Mouse (Mus musculus) neural tube, embryonic 14.5 days (tissue): Measurements from ENCODE around the gene Col1a2. TPM values are rescaled to one million over a fixed set of nuclear protein-coding genes. Genes with fewer than 3 reads are reported as not detected.

Experiments used
- ATAC-seq: fragments of 200-750 bp; cut with Nextera tagmentation; 2 replicates; pipeline ENCODE4 v1.8.0; 2017; ENCODE audit warnings: low read depth, mild to moderate bottlenecking, moderate TSS enrichment, moderate library complexity
- H3K27ac ChIP-seq: fragments of 300-500 bp; sonication (generic); 2 replicates; pipeline ENCODE4 v1.5.1; 2014; ENCODE audit warnings: low read depth, mild to moderate bottlenecking, control low read depth, low read length, moderate library complexity, mixed read lengths
- H3K27me3 ChIP-seq: fragments of 300-500 bp; sonication (generic); 2 replicates; pipeline ENCODE4 v1.6.1; 2014; ENCODE audit warnings: low read length; ENCODE audit not compliant: control insufficient read depth, insufficient read depth
- H3K36me3 ChIP-seq: fragments of 300-500 bp; sonication (generic); 2 replicates; pipeline ENCODE4 v1.6.1; 2014; ENCODE audit warnings: low read length, mixed read lengths; ENCODE audit not compliant: control insufficient read depth, insufficient read depth
- H3K4me1 ChIP-seq: fragments of 300-500 bp; sonication (generic); 2 replicates; pipeline ENCODE4 v1.6.1; 2014; ENCODE audit warnings: low read length; ENCODE audit not compliant: control insufficient read depth, insufficient read depth
- H3K4me2 ChIP-seq: fragments of 300-500 bp; sonication (generic); 2 replicates; pipeline ENCODE4 v1.6.1; 2014; ENCODE audit warnings: mild to moderate bottlenecking, low read depth, low read length, control low read depth
- H3K4me3 ChIP-seq: fragments of 300-500 bp; sonication (generic); 2 replicates; pipeline ENCODE4 v1.5.1; 2014; ENCODE audit warnings: low read depth, low read length, control low read depth, mixed read lengths
- H3K9ac ChIP-seq: fragments of 300-500 bp; sonication (generic); replicated peaks from 2 replicates; pipeline ENCODE4 v1.6.1; 2014; ENCODE audit warnings: low read depth, mild to moderate bottlenecking, control low read depth, low read length, mixed read lengths
- H3K9me3 ChIP-seq: fragments of 300-500 bp; sonication (generic); 2 replicates; pipeline ENCODE4 v1.6.1; 2016; ENCODE audit warnings: low read length; ENCODE audit not compliant: control insufficient read depth
- WGBS: fragments of 180-500 bp; shearing (Covaris S2); extraction: QIAGEN DNeasy Blood & Tissue Kit; methylation state at CpG from one replicate; pipeline ENCODE4 v1.1.7; 2014; 5-methylcytosine and 5-hydroxymethylcytosine counted together
- polyA plus RNA-seq: library from polyadenylated mRNA; unstranded; fragments of >200 nt; fragmentation: Nextera tagmentation; extraction: Ambion mirVana; gene quantifications from 2 replicates; pipeline ENCODE4 v1.2.1, GENCODE M21; 2014

Col1a2 gene
- polyA plus RNA-seq, 1 experiment from 2014 or later: 7.8 TPM

- Histone ChIP-seq H3K4me2 (no peak overlapping the region), H3K27me3 (no peaks in the 10 kb centered on the region), H3K36me3 (no peaks in the 10 kb centered on the region), H3K27ac (no peak overlapping the region), H3K4me3 (no peak overlapping the region), H3K4me1 (no peaks in the 10 kb centered on the region), H3K9me3 (no peaks in the 10 kb centered on the region), H3K9ac (no peak overlapping the region)
- ATAC-seq: no peak
Observed at GRCm38 (mm10) chr6:4561621-4562020, 57.0 kb downstream of the Col1a2 start.

- WGBS: 64% methylated on average over 1 of the region's 1 CpGs
- no peak for ATAC-seq
Observed at GRCm38 (mm10) chr6:4562401-4562800, 57.8 kb downstream of the Col1a2 start.

GRCm38 (mm10) chr6:4563477-4563876 is 58.9 kb downstream of the Col1a2 start:
- Histone ChIP-seq H3K27ac (no peak overlapping the region), H3K9me3 (no peaks in the 10 kb centered on the region), H3K4me2 (no peak overlapping the region), H3K36me3 (no peaks in the 10 kb centered on the region), H3K27me3 (no peaks in the 10 kb centered on the region), H3K9ac (no peak overlapping the region), H3K4me1 (no peaks in the 10 kb centered on the region), H3K4me3 (no peak overlapping the region)
- 83% methylated on average over 5 of the region's 5 CpGs for WGBS
- no peak for ATAC-seq

More at GRCm38 (mm10) chr6:4562401-4562800, 57.8 kb downstream of the Col1a2 start:
- no peak overlapping the region for H3K27ac ChIP-seq
- H3K36me3 ChIP-seq: no peaks in the 10 kb centered on the region
- H3K4me1 ChIP-seq: no peaks in the 10 kb centered on the region
- no peaks in the 10 kb centered on the region for H3K27me3 ChIP-seq
- H3K4me3 ChIP-seq: no peak overlapping the region
- H3K4me2 ChIP-seq: no peak overlapping the region
- no peak overlapping the region for H3K9ac ChIP-seq
- H3K9me3 ChIP-seq: no peaks in the 10 kb centered on the region

GRCm38 (mm10) chr6:4570412-4570811 is 65.8 kb downstream of the Col1a2 start:
- Histone ChIP-seq H3K4me1 (no peaks in the 10 kb centered on the region), H3K27ac (no peak overlapping the region), H3K4me3 (no peak overlapping the region), H3K27me3 (no peaks in the 10 kb centered on the region), H3K36me3 (no peaks in the 10 kb centered on the region), H3K9me3 (no peaks in the 10 kb centered on the region), H3K4me2 (no peak overlapping the region), H3K9ac (no peak overlapping the region)
- 76% methylated on average over 4 of the region's 4 CpGs for WGBS
- ATAC-seq: no peak

GRCm38 (mm10) chr6:4577756-4578155 is 73.1 kb downstream of the Col1a2 start:
- H3K9ac ChIP-seq: no peak overlapping the region
- no peak for ATAC-seq
- H3K4me2 ChIP-seq: no peak overlapping the region
- no peak overlapping the region for H3K4me3 ChIP-seq
- no peaks in the 10 kb centered on the region for H3K27me3 ChIP-seq
- no peak overlapping the region for H3K27ac ChIP-seq
- H3K9me3 ChIP-seq: no peaks in the 10 kb centered on the region
- no peaks in the 10 kb centered on the region for H3K36me3 ChIP-seq
- 57% methylated on average over 5 of the region's 5 CpGs for WGBS
- H3K4me1 ChIP-seq: no peaks in the 10 kb centered on the region

- ATAC-seq: no peak
- 69% methylated on average over 6 of the region's 6 CpGs for WGBS
- no peak overlapping the region for H3K27ac ChIP-seq
Observed at GRCm38 (mm10) chr6:4578343-4578742, 73.7 kb downstream of the Col1a2 start.

GRCm38 (mm10) chr6:4579620-4580019 is 75.0 kb downstream of the Col1a2 start:
- no peaks in the 10 kb centered on the region for H3K36me3 ChIP-seq
- 51% methylated on average over 5 of the region's 5 CpGs for WGBS

More at GRCm38 (mm10) chr6:4578343-4578742, 73.7 kb downstream of the Col1a2 start:
- no peak overlapping the region for H3K4me3 ChIP-seq
- no peak overlapping the region for H3K9ac ChIP-seq
- H3K36me3 ChIP-seq: no peaks in the 10 kb centered on the region
- H3K4me2 ChIP-seq: no peak overlapping the region
- H3K27me3 ChIP-seq: no peaks in the 10 kb centered on the region
- no peaks in the 10 kb centered on the region for H3K4me1 ChIP-seq
- H3K9me3 ChIP-seq: no peaks in the 10 kb centered on the region

GRCm38 (mm10) chr6:4583485-4583884 is 78.9 kb downstream of the Col1a2 start:
- Histone ChIP-seq H3K36me3 (no peaks in the 10 kb centered on the region), H3K27ac (no peak overlapping the region)
- WGBS: 43% methylated on average over 6 of the region's 6 CpGs

More at GRCm38 (mm10) chr6:4579620-4580019, 75.0 kb downstream of the Col1a2 start:
- Histone ChIP-seq H3K4me3 (no peak overlapping the region), H3K27me3 (no peaks in the 10 kb centered on the region), H3K27ac (no peak overlapping the region), H3K9ac (no peak overlapping the region), H3K4me1 (no peaks in the 10 kb centered on the region), H3K9me3 (no peaks in the 10 kb centered on the region), H3K4me2 (no peak overlapping the region)
- no peak for ATAC-seq

GRCm38 (mm10) chr6:4587946-4588345 is 83.3 kb downstream of the Col1a2 start:
- no peak for ATAC-seq

More at GRCm38 (mm10) chr6:4583485-4583884, 78.9 kb downstream of the Col1a2 start:
- no peak overlapping the region for H3K9ac ChIP-seq
- no peak overlapping the region for H3K4me3 ChIP-seq
- ATAC-seq: 0 out of 2 replicates have a peak, but pooled peaks have one; percentile 56
- no peaks in the 10 kb centered on the region for H3K9me3 ChIP-seq
- no peaks in the 10 kb centered on the region for H3K4me1 ChIP-seq
- no peak overlapping the region for H3K4me2 ChIP-seq
- no peaks in the 10 kb centered on the region for H3K27me3 ChIP-seq

More at GRCm38 (mm10) chr6:4587946-4588345, 83.3 kb downstream of the Col1a2 start:
- Histone ChIP-seq H3K4me1 (no peaks in the 10 kb centered on the region), H3K27ac (no peak overlapping the region), H3K36me3 (no peaks in the 10 kb centered on the region), H3K4me3 (no peak overlapping the region), H3K27me3 (no peaks in the 10 kb centered on the region), H3K9ac (no peak overlapping the region), H3K4me2 (no peak overlapping the region), H3K9me3 (no peaks in the 10 kb centered on the region)
- WGBS: 71% methylated on average over 4 of the region's 4 CpGs
